Mouse (Mus musculus): ENCODE results near the gene BC051019. TPM values are rescaled to one million over a fixed set of nuclear protein-coding genes. Genes with fewer than 3 reads are reported as not detected.

BC051019 gene
- polyA plus RNA-seq, 1 experiment, result 18.2 TPM

DNA sequence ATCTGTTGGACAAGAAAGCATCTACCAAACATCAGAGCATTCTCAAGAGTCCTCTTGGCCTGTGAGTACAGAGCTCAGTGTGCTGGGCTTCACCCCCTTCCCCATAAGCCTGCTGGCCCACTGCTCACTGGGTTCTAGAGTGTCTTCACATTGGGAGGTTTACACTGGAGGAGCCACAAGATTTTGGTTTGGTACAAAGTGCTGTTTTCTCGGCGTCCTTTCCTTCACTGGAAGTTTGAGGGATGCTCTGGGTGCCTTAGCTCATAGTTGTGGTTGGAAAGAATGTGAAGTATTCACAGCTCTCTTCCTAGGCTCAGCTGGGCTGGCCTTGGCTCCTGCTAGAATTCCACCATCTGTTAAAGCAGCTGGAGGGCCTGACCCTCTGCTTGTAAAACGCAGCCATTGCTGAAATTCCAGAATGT lies 14.7 kb downstream of the BC051019 start:
- no peak for DNase-seq (ENCODE audit: low spot score)

- DNase-seq (ENCODE audit: low spot score), result no peak
Measured at GRCm38 (mm10) chr7:109707023-109707785, 16.4 kb downstream of the BC051019 start.

- no peak for DNase-seq (ENCODE audit: low spot score)
Measured at GRCm38 (mm10) chr7:109704461-109704860, 19.2 kb downstream of the BC051019 start.

DNA sequence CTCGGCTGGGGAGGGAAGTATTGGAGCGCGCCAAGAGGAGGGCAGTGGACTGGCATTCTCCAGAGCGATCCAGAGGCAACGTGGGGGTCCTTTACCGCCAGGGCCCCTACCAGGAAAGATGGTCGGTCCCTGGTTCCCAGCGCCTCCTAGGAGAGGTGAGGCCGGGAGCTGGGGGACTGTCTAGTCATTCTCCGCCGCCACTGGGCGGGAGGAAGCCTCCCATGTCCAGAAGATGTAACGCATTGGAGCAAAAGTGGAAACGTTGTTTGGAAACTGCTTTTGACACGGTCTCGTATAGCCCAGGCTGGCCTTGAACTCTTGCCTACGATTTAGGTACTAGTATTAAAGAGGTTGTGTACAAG lies 19.7 kb downstream of the BC051019 start:
- DNase-seq (ENCODE audit: low spot score), result no peak

DNA sequence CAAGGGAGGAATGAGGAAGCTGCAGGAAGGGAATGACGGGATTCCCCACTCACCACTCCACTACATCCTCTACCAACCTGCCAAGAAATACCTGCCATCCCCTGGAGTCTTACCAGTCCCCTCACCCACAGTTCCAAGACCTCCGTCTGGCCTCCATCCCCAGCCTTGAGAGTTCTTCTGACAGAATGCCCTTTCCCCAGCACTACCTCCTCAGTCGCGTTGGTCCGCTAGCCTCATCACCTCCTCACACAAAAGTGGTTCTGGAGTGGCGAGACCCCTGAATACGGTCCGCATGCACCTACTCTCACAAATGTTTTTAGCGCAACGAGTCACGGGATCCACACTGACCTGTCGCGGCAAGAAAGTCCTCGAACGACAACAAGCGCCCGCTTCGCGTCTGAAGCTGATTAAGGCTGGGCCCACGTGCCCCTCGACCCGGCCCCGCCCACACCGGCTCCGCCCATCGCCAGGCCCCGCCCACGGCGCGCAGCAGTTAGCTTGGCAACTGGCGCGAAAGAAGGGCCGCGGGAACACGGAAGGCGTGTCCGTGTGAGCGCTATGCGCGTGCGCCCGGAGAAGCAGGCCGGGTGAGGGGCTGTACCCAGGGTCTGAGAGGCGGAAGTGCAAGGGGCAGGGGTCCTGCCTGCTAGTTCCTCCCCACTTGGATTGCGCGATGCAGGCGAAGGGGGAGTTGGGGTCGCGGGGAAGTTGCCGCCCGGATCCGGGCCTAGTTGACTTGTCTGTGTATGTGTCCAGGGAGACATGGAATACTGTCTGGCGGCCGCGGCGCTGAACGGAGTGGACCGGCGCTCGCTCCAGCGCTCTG lies 20.2 kb downstream of the BC051019 start, which contains the start of the genes St5 and Akip1:
Gene St5, minus strand, starts transcription at position 416 of the 826 bp plus-strand sequence.
Gene Akip1, plus strand, starts transcription at position 501 of the 826 bp plus-strand sequence.
- DNase-seq (ENCODE audit: low spot score), result peak; percentile 93

- DNase-seq (ENCODE audit: low spot score), result no peak
Measured at GRCm38 (mm10) chr7:109702721-109703120, 20.9 kb downstream of the BC051019 start.

DNA sequence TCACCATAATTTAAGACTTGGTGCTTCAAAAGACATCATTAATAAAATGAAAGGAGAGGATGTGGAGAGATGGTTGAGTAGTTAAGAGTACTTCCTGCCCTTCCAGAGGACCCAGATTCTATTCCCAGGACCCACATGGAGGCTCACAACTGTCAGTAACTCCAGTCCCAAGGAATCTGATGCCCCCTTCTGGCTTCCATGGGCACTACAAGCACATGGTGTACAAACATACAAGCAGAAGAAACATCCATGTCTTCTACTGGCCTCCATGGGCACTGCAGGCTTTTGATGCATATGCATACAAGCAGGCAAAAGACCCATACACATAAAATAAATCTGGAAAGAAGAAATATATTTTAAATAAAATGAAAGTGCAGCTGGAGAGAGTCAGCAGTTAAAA lies 23.4 kb downstream of the BC051019 start:
- no peak for DNase-seq (ENCODE audit: low spot score)

DNA sequence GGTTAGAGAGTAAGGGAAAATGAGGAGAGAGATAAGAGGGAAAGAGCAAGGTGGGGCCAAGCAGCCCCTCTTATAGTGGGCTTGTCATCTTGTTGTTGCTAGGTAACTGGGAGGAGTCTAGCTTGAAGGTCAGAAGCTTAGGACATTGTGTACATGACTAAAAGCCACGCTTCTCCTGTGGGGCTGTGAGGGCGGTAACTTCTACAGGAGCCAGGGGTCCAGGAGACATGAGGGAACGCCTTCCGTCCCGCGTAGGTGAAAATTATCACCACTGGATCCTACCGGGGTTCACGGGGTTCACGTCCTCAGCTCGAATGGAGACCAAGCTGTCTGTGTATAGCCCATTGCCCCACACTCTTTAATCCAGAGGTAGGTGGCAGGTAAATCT lies 28.3 kb downstream of the BC051019 start:
- DNase-seq (ENCODE audit: low spot score), result no peak

GRCm38 (mm10) chr7:109694576-109695338 lies 28.9 kb downstream of the BC051019 start:
- no peak for DNase-seq (ENCODE audit: low spot score)

GRCm38 (mm10) chr7:109690961-109691360 lies 32.7 kb downstream of the BC051019 start:
- no peak for DNase-seq (ENCODE audit: low spot score)

DNA sequence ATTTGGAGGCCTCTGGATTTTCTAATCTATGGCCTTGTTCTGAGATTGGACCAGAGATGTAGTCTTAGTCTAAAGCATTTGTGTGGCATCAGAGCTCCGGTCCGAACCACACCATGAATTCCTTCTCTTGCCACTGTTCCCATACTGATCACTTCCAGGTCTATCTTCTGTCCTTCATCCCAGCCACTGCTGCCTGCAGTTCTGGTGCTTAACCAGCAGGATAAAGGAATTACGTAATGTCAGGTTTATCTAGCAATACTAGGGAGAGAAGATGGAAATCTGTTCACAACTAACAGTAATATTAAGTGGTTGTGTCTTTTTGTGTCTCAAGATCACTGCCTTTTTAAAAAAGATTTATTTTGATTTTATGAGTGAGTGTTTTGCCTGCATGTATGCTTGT lies 33.5 kb downstream of the BC051019 start:
- DNase-seq (ENCODE audit: low spot score), result no peak

GRCm38 (mm10) chr7:109686585-109687128 lies 37.0 kb downstream of the BC051019 start:
- no peak for DNase-seq (ENCODE audit: low spot score)

- no peak for DNase-seq (ENCODE audit: low spot score)
Measured at GRCm38 (mm10) chr7:109680879-109681278, 42.8 kb downstream of the BC051019 start.

DNA sequence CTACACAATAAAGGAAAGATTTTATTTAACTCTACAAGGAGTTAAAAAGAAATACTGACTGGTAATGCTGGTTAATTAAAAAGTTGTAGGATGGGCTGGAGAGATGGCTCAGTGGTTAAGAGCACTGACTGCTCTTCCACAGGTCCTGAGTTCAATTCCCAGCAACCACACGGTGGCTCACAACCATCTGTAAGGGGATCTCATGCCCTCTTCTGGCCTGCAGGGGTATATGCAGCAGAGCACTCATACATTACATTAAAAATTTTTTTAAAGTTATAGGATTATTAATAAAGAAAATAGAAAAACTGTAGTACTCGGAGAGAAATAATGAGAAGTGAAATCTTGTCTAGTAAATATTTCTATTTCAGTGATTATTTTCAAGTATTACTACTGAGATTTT lies 43.4 kb downstream of the BC051019 start:
- DNase-seq (ENCODE audit: low spot score), result no peak

GRCm38 (mm10) chr7:109674944-109675628 lies 48.6 kb downstream of the BC051019 start:
- DNase-seq (ENCODE audit: low spot score), result no peak

GRCm38 (mm10) chr7:109671581-109672471 lies 51.8 kb downstream of the BC051019 start:
- DNase-seq (ENCODE audit: low spot score), result peak; percentile 59

DNA sequence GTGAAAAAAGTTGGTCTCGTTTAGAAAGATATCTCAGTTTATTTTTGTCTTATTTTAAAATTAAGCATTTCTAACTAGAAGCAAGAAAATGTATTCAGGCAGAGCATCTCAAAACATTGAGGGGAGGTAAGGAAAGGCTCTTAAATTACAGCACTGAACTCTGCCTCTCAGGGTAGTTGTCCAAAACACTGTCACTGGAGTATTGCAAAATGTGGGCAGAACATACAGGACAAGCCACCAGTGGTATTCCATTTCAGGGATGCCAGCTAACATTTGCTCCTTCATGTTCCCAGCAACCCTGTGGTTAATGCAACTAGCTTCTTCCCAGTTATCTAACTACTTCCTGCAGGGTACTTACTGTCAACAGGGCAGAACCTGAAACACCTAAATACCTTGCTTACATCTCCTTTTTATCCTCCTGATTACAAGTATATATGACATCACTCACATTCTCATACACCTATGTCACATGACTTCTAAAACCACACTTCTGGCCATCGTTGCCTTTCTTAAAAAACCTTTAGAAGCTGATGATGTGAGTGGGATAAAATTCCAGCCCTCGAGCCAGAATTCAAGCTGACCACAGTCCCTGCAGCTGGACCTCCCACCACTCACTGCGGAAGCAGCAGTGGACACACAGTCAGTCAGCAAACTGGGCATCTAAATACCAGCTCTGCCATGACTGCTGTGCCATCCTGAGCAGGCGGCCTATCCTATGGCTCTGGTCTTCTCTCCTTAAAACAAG lies 54.1 kb downstream of the BC051019 start:
- DNase-seq (ENCODE audit: low spot score), result no peak

DNA sequence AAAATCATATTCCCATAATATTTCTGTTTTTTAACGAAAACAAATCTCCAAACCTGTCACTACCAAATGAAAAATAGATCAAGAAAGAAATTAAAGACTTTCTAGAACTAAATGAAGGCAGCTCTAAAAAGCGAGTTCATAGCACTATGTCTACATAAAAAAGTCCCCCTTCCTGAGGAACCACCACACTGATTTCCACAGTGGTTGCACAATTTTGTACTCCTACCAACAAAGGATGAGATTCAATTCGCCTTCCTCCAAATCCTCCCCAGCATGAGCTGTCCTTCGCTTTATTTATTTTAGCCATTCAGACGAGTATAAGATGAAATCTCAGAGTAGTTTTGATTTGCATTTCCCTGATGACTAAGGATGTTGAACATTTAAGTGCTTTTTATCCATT lies 57.0 kb downstream of the BC051019 start:
- no peak for DNase-seq (ENCODE audit: low spot score)

DNA sequence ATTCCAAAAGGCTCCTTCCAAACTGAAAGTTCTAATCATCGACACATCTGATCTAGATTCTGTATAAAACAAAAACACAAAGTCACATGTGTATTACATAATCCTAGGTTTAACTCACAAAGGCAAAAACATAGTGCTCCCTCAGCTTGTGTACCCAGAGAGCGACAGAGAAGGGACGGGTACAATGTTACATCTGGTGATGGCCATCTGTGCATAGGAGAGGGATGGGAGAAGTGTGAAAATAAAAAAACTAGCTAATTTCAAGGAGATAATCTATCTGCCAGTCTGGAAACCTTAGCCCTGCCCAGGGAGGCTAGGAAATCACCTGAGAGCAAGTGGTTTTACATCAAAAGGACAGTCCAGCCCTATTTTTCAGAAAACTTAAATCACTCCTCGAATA lies 61.0 kb downstream of the BC051019 start:
- no peak for DNase-seq (ENCODE audit: low spot score)
